Mouse (Mus musculus) heart, postnatal 0 days (tissue): ENCODE data around the gene Ly6g6c.

ENCODE experiments used
- CTCF ChIP-seq: IDR thresholded peaks from 2 replicates; pipeline ENCODE4 v1.5.1; 2016; ENCODE audit warnings: antibody characterized with exemption, control low read depth, low read depth
- EP300 ChIP-seq: IDR thresholded peaks from 2 replicates; pipeline ENCODE4 v1.6.1; 2016; ENCODE audit warnings: antibody characterized with exemption, low read depth

DNA sequence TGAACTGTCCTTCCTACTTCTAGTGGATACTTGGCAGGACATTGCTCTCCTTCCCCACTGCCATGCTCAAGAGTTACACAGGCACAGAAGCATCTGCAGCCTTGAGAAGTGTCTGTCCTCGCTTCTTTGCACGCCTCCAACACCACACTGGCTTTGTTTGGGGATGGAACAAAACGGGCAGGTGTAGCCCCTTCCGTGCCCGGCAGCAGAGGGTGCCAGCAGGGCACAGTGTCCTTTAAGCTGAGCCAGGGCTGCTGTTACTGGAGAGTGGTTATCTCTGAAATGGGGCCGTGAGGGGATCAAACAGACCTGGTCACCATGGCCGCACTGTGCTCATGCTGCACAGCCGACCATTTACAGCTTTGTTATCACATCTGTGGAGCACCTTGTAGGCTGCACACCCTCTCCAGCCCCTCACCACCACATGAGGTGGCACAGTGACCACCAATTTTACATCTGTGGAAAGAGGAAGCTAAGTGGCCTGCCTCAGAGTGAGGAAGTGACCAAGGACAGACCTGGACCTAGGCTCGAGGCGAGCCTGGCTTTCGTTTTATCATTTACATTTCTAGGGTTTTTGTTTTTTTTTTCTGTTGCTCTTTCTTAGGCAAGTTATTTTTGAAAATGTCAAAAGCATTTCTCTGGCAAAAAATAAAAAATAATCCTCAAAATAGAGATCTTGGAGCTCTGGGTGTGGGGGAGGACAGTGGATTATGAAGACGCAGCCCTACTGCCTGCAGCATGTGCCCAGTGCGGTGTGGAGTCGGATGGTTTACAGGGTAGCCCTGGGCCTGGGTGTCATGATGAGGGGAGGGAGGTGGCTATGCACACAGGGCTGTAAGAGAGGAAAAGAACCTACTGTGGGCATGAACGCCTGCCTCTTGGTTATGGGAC, 29.5 kb downstream of the Ly6g6c start:
- TF ChIP-seq CTCF (no peak), EP300 (no peak)
